Mouse (Mus musculus): Measurements from ENCODE around the gene Rpl23a.
A peak's percentile ranks its signal among the peaks of the same experiment; 100 is the strongest.

Rpl23a gene

GRCm38 (mm10) chr11:78182961-78183844 is at the start of gene Rpl23a:
Gene Rpl23a (minus strand): TSS chr11:78183584.
- peak; percentile 88 to 93 for DNase-seq (ENCODE audit: low spot score in 2 of 2)

GRCm38 (mm10) chr11:78231518-78231917 is 48.1 kb upstream of the Rpl23a start:
- no peak for DNase-seq (ENCODE audit: low spot score in 2 of 2)

GRCm38 (mm10) chr11:78223586-78223985 is 40.2 kb upstream of the Rpl23a start:
- no peak for DNase-seq (ENCODE audit: low spot score in 2 of 2)

GRCm38 (mm10) chr11:78215709-78216317 is 32.4 kb upstream of the Rpl23a start:
- no peak for DNase-seq (ENCODE audit: low spot score in 2 of 2)

- DNase-seq (ENCODE audit: low spot score in 2 of 2), result no peak
Observed at GRCm38 (mm10) chr11:78213086-78213817, 29.9 kb upstream of the Rpl23a start.

GRCm38 (mm10) chr11:78211513-78211912 is 28.1 kb upstream of the Rpl23a start:
- DNase-seq (ENCODE audit: low spot score in 2 of 2), result no peak

- DNase-seq (ENCODE audit: low spot score in 2 of 2), result no peak
Observed at GRCm38 (mm10) chr11:78210615-78211014, 27.2 kb upstream of the Rpl23a start.

- no peak for DNase-seq (ENCODE audit: low spot score in 2 of 2)
Observed at GRCm38 (mm10) chr11:78209886-78210285, 26.5 kb upstream of the Rpl23a start.

GRCm38 (mm10) chr11:78207190-78207589 is 23.8 kb upstream of the Rpl23a start:
- no peak for DNase-seq (ENCODE audit: low spot score in 2 of 2)

- no peak for DNase-seq (ENCODE audit: low spot score in 2 of 2)
Observed at GRCm38 (mm10) chr11:78205361-78206206, 22.2 kb upstream of the Rpl23a start.

- no peak for DNase-seq (ENCODE audit: low spot score in 2 of 2)
Observed at GRCm38 (mm10) chr11:78204287-78204686, 20.9 kb upstream of the Rpl23a start.

GRCm38 (mm10) chr11:78202372-78202771 is 19.0 kb upstream of the Rpl23a start:
- no peak for DNase-seq (ENCODE audit: low spot score in 2 of 2)

GRCm38 (mm10) chr11:78195101-78195863 is 11.9 kb upstream of the Rpl23a start:
- no peak for DNase-seq (ENCODE audit: low spot score in 2 of 2)

GRCm38 (mm10) chr11:78194411-78195100 is 11.2 kb upstream of the Rpl23a start:
- DNase-seq (ENCODE audit: low spot score in 2 of 2), result no peak

- no peak for DNase-seq (ENCODE audit: low spot score in 2 of 2)
Observed at GRCm38 (mm10) chr11:78193113-78193512, 9.7 kb upstream of the Rpl23a start, which contains the start of gene Proca1. Gene Proca1 (plus strand): TSS chr11:78193392.

- no peak for DNase-seq (ENCODE audit: low spot score in 2 of 2)
Observed at GRCm38 (mm10) chr11:78190041-78190440, 6.7 kb upstream of the Rpl23a start.

- DNase-seq (ENCODE audit: low spot score in 2 of 2), result peak; percentile 70 to 72
Observed at GRCm38 (mm10) chr11:78189234-78190040, 6.1 kb upstream of the Rpl23a start.

- peak; percentile 57 to 62 for DNase-seq (ENCODE audit: low spot score in 2 of 2)
Observed at GRCm38 (mm10) chr11:78188331-78189233, 5.2 kb upstream of the Rpl23a start, which contains the start of gene Rab34. Gene Rab34 (plus strand): TSS chr11:78188430.
